ENCODE assay signal across 10 mouse cellular contexts in genomic region chr10:81602741-81603151, GRCm38 (mm10). TPM values are rescaled to one million over a fixed set of nuclear protein-coding genes. Genes with fewer than 3 reads are reported as not detected.
DNase-seq lines count a peak whose midpoint lies in the region; ATAC-seq lines count a peak whose summit lies in the region.
"Had no signal": no experiment of that assay in that cellular context is flagged by ENCODE, and none has a peak within 500 bp of the region (broad histone marks: within the 10 kb centered on the region; RNA-seq: fewer than 3 reads in every experiment).

No protein-coding gene starts in this region.

- peaks cover 29% of the 10 kb centered on the region for H3K27me3 ChIP-seq in midbrain, embryonic 11.5 days (ENCODE audit: control insufficient read depth, insufficient read depth, low read length)
- H3K27me3 ChIP-seq in midbrain, embryonic 13.5 days = peaks cover 37% of the 10 kb centered on the region
- H3K27me3 ChIP-seq in heart, embryonic 13.5 days (replicated peaks) = no peaks in the 10 kb centered on the region
- H3K27me3 ChIP-seq: limb, embryonic 12.5 days; Patski had no signal

- 28% methylated on average over 4 of the region's 4 CpGs for WGBS in midbrain, embryonic 11.5 days
- WGBS in midbrain, embryonic 13.5 days = 20% methylated on average over 4 of the region's 4 CpGs
- WGBS in heart, embryonic 13.5 days = 24% methylated on average over 4 of the region's 4 CpGs

- peaks cover 19% of the 10 kb centered on the region for H3K4me1 ChIP-seq in midbrain, embryonic 11.5 days (ENCODE audit: control insufficient read depth, insufficient read depth, low read length)
- peaks cover 45% of the 10 kb centered on the region for H3K4me1 ChIP-seq in midbrain, embryonic 13.5 days (replicated peaks)
- H3K4me1 ChIP-seq in heart, embryonic 13.5 days = peaks cover 57% of the 10 kb centered on the region

- DNase-seq in cerebellum, adult 18-20 months = peak; percentile 56 to 61
- no peak for DNase-seq in cerebellum, postnatal 4 days (ENCODE audit: low spot score in 2 of 2)
- peak; percentile 91 for DNase-seq in midbrain, embryonic 11.5 days (ENCODE audit: low spot score, missing footprints)
- peak; percentile 63 for DNase-seq in lung, postnatal 36 days
- DNase-seq in ovary, postnatal 10 days (ENCODE audit: low spot score) = no peak
- DNase-seq in layer of hippocampus, postnatal 36 days = no peak

- no peaks in the 10 kb centered on the region for H3K36me3 ChIP-seq in midbrain, embryonic 11.5 days (ENCODE audit: control insufficient read depth, insufficient read depth, low read length)
- no peaks in the 10 kb centered on the region for H3K36me3 ChIP-seq in midbrain, embryonic 13.5 days
- no peaks in the 10 kb centered on the region; the same call in 1 of the 2 replicates for H3K36me3 ChIP-seq in heart, embryonic 13.5 days
- H3K36me3 ChIP-seq: limb, embryonic 12.5 days had no signal

- H3K9ac ChIP-seq in midbrain, embryonic 11.5 days (ENCODE audit: low read length) = no peak overlapping the region
- no peak overlapping the region for H3K9ac ChIP-seq in midbrain, embryonic 13.5 days (replicated peaks)
- no peak overlapping the region; the same call in 1 of the 2 replicates for H3K9ac ChIP-seq in heart, embryonic 13.5 days
- H3K9ac ChIP-seq: limb, embryonic 12.5 days had no signal

- H3K4me2 ChIP-seq in midbrain, embryonic 11.5 days = no peak overlapping the region
- H3K4me2 ChIP-seq in midbrain, embryonic 13.5 days (replicated peaks) = no peak overlapping the region
- H3K4me2 ChIP-seq in heart, embryonic 13.5 days = 0 out of 2 replicates have a peak overlapping the region, but pooled peaks have one; percentile 18
- H3K4me2 ChIP-seq: limb, embryonic 12.5 days had no signal

- no peaks in the 10 kb centered on the region for H3K9me3 ChIP-seq in midbrain, embryonic 11.5 days (ENCODE audit: control insufficient read depth, low read length)
- no peaks in the 10 kb centered on the region for H3K9me3 ChIP-seq in midbrain, embryonic 13.5 days
- H3K9me3 ChIP-seq in heart, embryonic 13.5 days = no peaks in the 10 kb centered on the region
- H3K9me3 ChIP-seq: limb, embryonic 12.5 days had no signal

- H3K27ac ChIP-seq in midbrain, embryonic 11.5 days (ENCODE audit: low read depth, low read length) = no peak overlapping the region
- no peak overlapping the region for H3K27ac ChIP-seq in midbrain, embryonic 13.5 days
- H3K27ac ChIP-seq in heart, embryonic 13.5 days (replicated peaks) = no peak overlapping the region
- H3K27ac ChIP-seq: limb, embryonic 12.5 days had no signal

- H3K4me3 ChIP-seq in midbrain, embryonic 11.5 days (ENCODE audit: low read depth, low read length) = no peak overlapping the region
- no peak overlapping the region for H3K4me3 ChIP-seq in midbrain, embryonic 13.5 days (replicated peaks)
- H3K4me3 ChIP-seq in heart, embryonic 13.5 days = no peak overlapping the region
- H3K4me3 ChIP-seq: limb, embryonic 12.5 days had no signal

- no peak for ATAC-seq in midbrain, embryonic 11.5 days (ENCODE audit: low FRiP score)
- no peak for ATAC-seq in midbrain, embryonic 13.5 days
- no peak for ATAC-seq in heart, embryonic 13.5 days (ENCODE audit: extremely low read depth, insufficient number of reproducible peaks, low FRiP score, low TSS enrichment)
- ATAC-seq: Patski had no signal

RNA-seq across cellular contexts. Expression of gene Tle6, which starts 1.9 kb away (rescaled TPM):
- polyA plus RNA-seq in midbrain, embryonic 11.5 days (2014; fragmentation: Nextera tagmentation; extraction: Ambion mirVana) = 4.6 and 6.0 TPM in 2 replicates
- 2.8 and 4.4 TPM in 2 replicates for polyA plus RNA-seq in midbrain, embryonic 13.5 days (2015; fragmentation: Nextera tagmentation; extraction: Ambion mirVana)
- 30.1 and 30.4 TPM in 2 replicates for polyA plus RNA-seq in heart, embryonic 13.5 days (2015; fragmentation: Nextera tagmentation; extraction: Ambion mirVana)
- 1 to 10 TPM; 1.3 to 3.0 TPM for total RNA-seq in layer of hippocampus, postnatal 36 days (2021)

RNA-seq across cellular contexts. Expression of gene BC025920, which starts 3.3 kb away (rescaled TPM):
- polyA plus RNA-seq in midbrain, embryonic 11.5 days (2014; fragmentation: Nextera tagmentation; extraction: Ambion mirVana) = 0.47 and 0.89 TPM in 2 replicates
- 2.9 and 3.0 TPM in 2 replicates for polyA plus RNA-seq in midbrain, embryonic 13.5 days (2015; fragmentation: Nextera tagmentation; extraction: Ambion mirVana)
- polyA plus RNA-seq in heart, embryonic 13.5 days (2015; fragmentation: Nextera tagmentation; extraction: Ambion mirVana) = 0.44 and 0.64 TPM in 2 replicates
- total RNA-seq in layer of hippocampus, postnatal 36 days (2021) = 1 to 10 TPM; 3.6 to 3.9 TPM

RNA-seq across cellular contexts. Expression of gene Sirt6, which starts 24.9 kb away (rescaled TPM):
- polyA plus RNA-seq in midbrain, embryonic 11.5 days (2014; fragmentation: Nextera tagmentation; extraction: Ambion mirVana) = 36.6 and 38.9 TPM in 2 replicates
- 64.7 and 67.4 TPM in 2 replicates for polyA plus RNA-seq in midbrain, embryonic 13.5 days (2015; fragmentation: Nextera tagmentation; extraction: Ambion mirVana)
- 24.6 and 25.6 TPM in 2 replicates for polyA plus RNA-seq in heart, embryonic 13.5 days (2015; fragmentation: Nextera tagmentation; extraction: Ambion mirVana)
- total RNA-seq in layer of hippocampus, postnatal 36 days (2021) = 10 to 100 TPM; 26.2 to 27.9 TPM

RNA-seq across cellular contexts. Expression of gene Ankrd24, which starts 25.6 kb away (rescaled TPM):
- polyA plus RNA-seq in midbrain, embryonic 11.5 days (2014; fragmentation: Nextera tagmentation; extraction: Ambion mirVana) = 4.2 and 4.6 TPM in 2 replicates
- 8.5 and 9.3 TPM in 2 replicates for polyA plus RNA-seq in midbrain, embryonic 13.5 days (2015; fragmentation: Nextera tagmentation; extraction: Ambion mirVana)
- 10.3 and 10.6 TPM in 2 replicates for polyA plus RNA-seq in heart, embryonic 13.5 days (2015; fragmentation: Nextera tagmentation; extraction: Ambion mirVana)
- 10 to 100 TPM; 31.6 to 41.0 TPM for total RNA-seq in layer of hippocampus, postnatal 36 days (2021)

RNA-seq across cellular contexts. Expression of gene Tle2, which starts 28.4 kb away (rescaled TPM):
- polyA plus RNA-seq in midbrain, embryonic 11.5 days (2014; fragmentation: Nextera tagmentation; extraction: Ambion mirVana) = 6.0 and 6.2 TPM in 2 replicates
- 23.6 and 26.2 TPM in 2 replicates for polyA plus RNA-seq in midbrain, embryonic 13.5 days (2015; fragmentation: Nextera tagmentation; extraction: Ambion mirVana)
- 23.4 and 26.4 TPM in 2 replicates for polyA plus RNA-seq in heart, embryonic 13.5 days (2015; fragmentation: Nextera tagmentation; extraction: Ambion mirVana)
- 10 to 100 TPM; 33.2 to 33.9 TPM for total RNA-seq in layer of hippocampus, postnatal 36 days (2021)

Comparison
In these comparisons a context has a peak if more than half of its experiments do, and no peak if none do; other contexts are left out.
1. DNase-seq: peak in cerebellum, adult 18-20 months (2 of 2), midbrain, embryonic 11.5 days (single experiment) and lung, postnatal 36 days (single experiment); none in cerebellum, postnatal 4 days (0 of 2), ovary, postnatal 10 days (single experiment) and layer of hippocampus, postnatal 36 days (0 of 2).